24 mouse cellular contexts compared by ENCODE assay signal in genomic region chr14:74983079-74983478, GRCm38 (mm10). TPM values are rescaled to one million over a fixed set of nuclear protein-coding genes. Genes with fewer than 3 reads are reported as not detected.
A peak's percentile ranks its signal among the peaks of the same experiment; 100 is the strongest.
DNase-seq lines count a peak whose midpoint lies in the region; ATAC-seq lines count a peak whose summit lies in the region.
"Had no signal": no experiment of that assay in that cellular context is flagged by ENCODE, and none has a peak within 500 bp of the region (broad histone marks: within the 10 kb centered on the region; RNA-seq: fewer than 3 reads in every experiment).

No protein-coding gene starts in this region.

- H3K4me3 ChIP-seq in heart, embryonic 10.5 days = no peak overlapping the region
- no peak overlapping the region for H3K4me3 ChIP-seq in embryonic facial prominence, embryonic 10.5 days
- H3K4me3 ChIP-seq: embryonic facial prominence, embryonic 12.5 days; forebrain, embryonic 13.5 days; forebrain, embryonic 15.5 days had no signal

- DNase-seq in heart, adult 11 months = peak; percentile 39
- no peak for DNase-seq in heart, embryonic 10.5 days (ENCODE audit: low spot score)
- no peak for DNase-seq in ovary, postnatal 36 days (ENCODE audit: low spot score)
- no peak for DNase-seq in right cerebral cortex, postnatal 14 days
- DNase-seq in embryonic facial prominence, embryonic 10.5 days (ENCODE audit: low spot score) = no peak
- DNase-seq: adrenal gland, adult 2 months; adrenal gland, postnatal 10 days; adrenal gland, postnatal 25 days; B cell, adult 2 months; cerebellum, adult 11 months; cerebellum, adult 2 months; cerebellum, adult 9-10 months; cerebellum, postnatal 10 days; cerebellum, postnatal 25 days; embryo, embryonic 11 days; forebrain, postnatal 0 days had no signal

- 69% methylated on average over 5 of the region's 5 CpGs for WGBS in heart, embryonic 10.5 days
- 85% methylated on average over 5 of the region's 5 CpGs for WGBS in embryonic facial prominence, embryonic 10.5 days

- no peaks in the 10 kb centered on the region for H3K4me1 ChIP-seq in heart, embryonic 10.5 days
- peaks cover 4% of the 10 kb centered on the region; the same call in 1 of the 2 replicates for H3K4me1 ChIP-seq in embryonic facial prominence, embryonic 10.5 days
- H3K4me1 ChIP-seq: embryonic facial prominence, embryonic 12.5 days; forebrain, embryonic 13.5 days; forebrain, embryonic 15.5 days had no signal

- peak; percentile 98 for ATAC-seq in granulocyte monocyte progenitor cell, adult 5-6 weeks (replicated peaks; ENCODE audit: poor library complexity, severe bottlenecking)
- ATAC-seq in megakaryocyte progenitor cell, adult 5-6 weeks (replicated peaks; ENCODE audit: poor library complexity) = peak; percentile 93
- ATAC-seq: CD4-positive, CD25-positive, alpha-beta regulatory T cell, adult 4 months; forebrain, embryonic 13.5 days; forebrain, embryonic 15.5 days; forebrain, postnatal 0 days had no signal

- no peaks in the 10 kb centered on the region for H3K9me3 ChIP-seq in heart, embryonic 10.5 days
- H3K9me3 ChIP-seq in embryonic facial prominence, embryonic 10.5 days = no peaks in the 10 kb centered on the region
- H3K9me3 ChIP-seq: embryonic facial prominence, embryonic 12.5 days; forebrain, embryonic 13.5 days; forebrain, embryonic 15.5 days; G1E had no signal

- no peaks in the 10 kb centered on the region for H3K36me3 ChIP-seq in heart, embryonic 10.5 days
- H3K36me3 ChIP-seq in embryonic facial prominence, embryonic 10.5 days (replicated peaks) = no peaks in the 10 kb centered on the region
- H3K36me3 ChIP-seq: embryonic facial prominence, embryonic 12.5 days; forebrain, embryonic 15.5 days; G1E had no signal

- H3K27me3 ChIP-seq in heart, embryonic 10.5 days (ENCODE audit: insufficient read depth, poor library complexity, severe bottlenecking) = no peaks in the 10 kb centered on the region
- no peaks in the 10 kb centered on the region for H3K27me3 ChIP-seq in embryonic facial prominence, embryonic 10.5 days (replicated peaks; ENCODE audit: low read depth, poor library complexity, severe bottlenecking)
- H3K27me3 ChIP-seq: CH12.LX; embryonic facial prominence, embryonic 12.5 days; forebrain, embryonic 13.5 days; forebrain, embryonic 15.5 days had no signal

- no peak overlapping the region for H3K27ac ChIP-seq in heart, embryonic 10.5 days
- no peak overlapping the region for H3K27ac ChIP-seq in embryonic facial prominence, embryonic 10.5 days (replicated peaks)
- H3K27ac ChIP-seq: embryonic facial prominence, embryonic 12.5 days; forebrain, embryonic 13.5 days; forebrain, embryonic 15.5 days had no signal

RNA-seq across cellular contexts. Expression of gene Rubcnl, which starts 32.7 kb away (rescaled TPM):
- 0.40 and 0.81 TPM in 2 replicates for polyA plus RNA-seq in heart, embryonic 10.5 days (2016; fragmentation: Nextera tagmentation; extraction: Ambion mirVana)
- 3.1 and 4.6 TPM in 2 replicates for total RNA-seq in granulocyte monocyte progenitor cell, adult 5-6 weeks (2014; fragmentation: Nextera tagmentation)
- 0.93 and 3.1 TPM in 2 replicates for total RNA-seq in granulocyte monocyte progenitor cell, adult 5-6 weeks (2017)
- 2.2 and 2.4 TPM in 2 replicates for total RNA-seq in megakaryocyte progenitor cell, adult 5-6 weeks (2015)
- total RNA-seq in megakaryocyte progenitor cell, adult 5-6 weeks (2017) = 1.4 and 2.3 TPM in 2 replicates
- polyA plus RNA-seq in embryonic facial prominence, embryonic 10.5 days (2016; fragmentation: Nextera tagmentation; extraction: Ambion mirVana) = 0.13 and 0.34 TPM in 2 replicates
- polyA plus RNA-seq: G1E had no signal

RNA-seq across cellular contexts. Expression of gene Lrch1, which starts 35.4 kb away (rescaled TPM):
- polyA plus RNA-seq in heart, embryonic 10.5 days (2016; fragmentation: Nextera tagmentation; extraction: Ambion mirVana) = 10.1 and 14.4 TPM in 2 replicates
- total RNA-seq in granulocyte monocyte progenitor cell, adult 5-6 weeks (2014; fragmentation: Nextera tagmentation) = 11.3 and 12.1 TPM in 2 replicates
- total RNA-seq in granulocyte monocyte progenitor cell, adult 5-6 weeks (2017) = 12.3 and 12.4 TPM in 2 replicates
- total RNA-seq in megakaryocyte progenitor cell, adult 5-6 weeks (2015) = 12.1 and 14.3 TPM in 2 replicates
- 9.3 and 11.3 TPM in 2 replicates for total RNA-seq in megakaryocyte progenitor cell, adult 5-6 weeks (2017)
- 7.6 and 9.1 TPM in 2 replicates for polyA plus RNA-seq in embryonic facial prominence, embryonic 10.5 days (2016; fragmentation: Nextera tagmentation; extraction: Ambion mirVana)
- polyA plus RNA-seq: G1E had no signal
